In the genomic region with DNA sequence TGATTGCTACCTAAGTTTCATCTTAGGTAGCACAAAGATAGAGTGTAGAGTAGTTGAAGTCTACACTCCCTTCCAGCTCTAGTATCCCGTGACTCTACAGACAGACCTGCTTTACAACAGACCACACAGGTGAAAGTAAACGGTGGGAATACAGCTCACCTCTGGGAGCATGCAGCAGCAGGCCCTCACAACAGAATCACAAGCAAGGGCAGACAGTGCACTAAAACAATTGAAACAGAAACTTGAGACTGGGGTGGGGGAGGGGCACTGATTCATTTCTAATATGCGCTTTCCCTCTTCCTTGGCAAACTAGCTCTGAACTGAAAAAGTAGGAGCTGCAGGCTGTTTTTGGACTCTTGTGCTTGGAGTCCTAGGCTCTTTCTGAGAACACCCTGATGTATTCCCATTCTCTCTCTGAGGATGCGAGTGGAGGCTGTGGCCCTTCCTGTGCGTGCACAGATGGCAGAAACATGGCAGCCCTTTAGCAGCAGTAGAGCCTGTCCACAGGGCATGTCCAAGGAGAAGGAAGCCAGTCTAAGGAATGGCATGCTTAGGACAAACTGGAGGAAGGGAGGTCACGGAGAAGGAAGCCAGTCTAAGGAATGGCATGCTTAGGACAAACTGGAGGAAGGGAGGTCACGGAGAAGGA, we compare ENCODE assay signal across 16 mouse cellular contexts.
DNase-seq lines count a peak whose midpoint lies in the region; ATAC-seq and TF ChIP-seq lines count a peak whose summit lies in the region.
"Had no signal": no experiment of that assay in that cellular context is flagged by ENCODE, and none has a peak within 500 bp of the region (broad histone marks: within the 10 kb centered on the region; RNA-seq: fewer than 3 reads in every experiment).

No protein-coding gene starts in this region.

- peaks cover 11% of the 10 kb centered on the region; the same call in 1 of the 2 replicates for H3K9me3 ChIP-seq in hindbrain, embryonic 10.5 days
- H3K9me3 ChIP-seq in hindbrain, embryonic 11.5 days (ENCODE audit: control insufficient read depth, low read length): no peaks in the 10 kb centered on the region
- no peaks in the 10 kb centered on the region for H3K9me3 ChIP-seq in lung, postnatal 0 days (ENCODE audit: low read length)
- H3K9me3 ChIP-seq in stomach, postnatal 0 days (ENCODE audit: control insufficient read depth, low read length): no peaks in the 10 kb centered on the region

- H3K27me3 ChIP-seq in hindbrain, embryonic 10.5 days (ENCODE audit: insufficient read depth, poor library complexity, severe bottlenecking): no peaks in the 10 kb centered on the region
- no peaks in the 10 kb centered on the region for H3K27me3 ChIP-seq in hindbrain, embryonic 11.5 days (ENCODE audit: control insufficient read depth, insufficient read depth, low read length)
- no peaks in the 10 kb centered on the region for H3K27me3 ChIP-seq in lung, postnatal 0 days (replicated peaks; ENCODE audit: insufficient read depth, low read length)
- H3K27me3 ChIP-seq in stomach, postnatal 0 days (ENCODE audit: control insufficient read depth, insufficient read depth, low read length): no peaks in the 10 kb centered on the region
- H3K27me3 ChIP-seq: liver, embryonic 13.5 days; megakaryocyte, embryonic 14.5 days had no signal

- H3K9ac ChIP-seq in hindbrain, embryonic 11.5 days (ENCODE audit: low read depth, low read length): no peak overlapping the region
- H3K9ac ChIP-seq in lung, postnatal 0 days (replicated peaks; ENCODE audit: low read depth): no peak overlapping the region
- no peak overlapping the region for H3K9ac ChIP-seq in stomach, postnatal 0 days (ENCODE audit: low read length)
- H3K9ac ChIP-seq: liver, embryonic 13.5 days had no signal

- H3K4me3 ChIP-seq in hindbrain, embryonic 10.5 days: no peak overlapping the region
- H3K4me3 ChIP-seq in hindbrain, embryonic 11.5 days (ENCODE audit: low read depth, low read length): no peak overlapping the region
- no peak overlapping the region for H3K4me3 ChIP-seq in lung, postnatal 0 days (ENCODE audit: low read depth, low read length)
- no peak overlapping the region for H3K4me3 ChIP-seq in stomach, postnatal 0 days (ENCODE audit: low read depth, low read length)
- H3K4me3 ChIP-seq: layer of hippocampus, adult 2 months; liver, embryonic 13.5 days; megakaryocyte, embryonic 14.5 days had no signal

- H3K36me3 ChIP-seq in hindbrain, embryonic 10.5 days: no peaks in the 10 kb centered on the region
- H3K36me3 ChIP-seq in hindbrain, embryonic 11.5 days (ENCODE audit: control insufficient read depth, insufficient read depth, low read length): no peaks in the 10 kb centered on the region
- no peaks in the 10 kb centered on the region for H3K36me3 ChIP-seq in lung, postnatal 0 days (ENCODE audit: insufficient read depth, low read length)
- no peaks in the 10 kb centered on the region for H3K36me3 ChIP-seq in stomach, postnatal 0 days (ENCODE audit: control insufficient read depth, insufficient read depth, low read length)
- H3K36me3 ChIP-seq: liver, embryonic 13.5 days had no signal

- DNase-seq in embryo, embryonic 11 days: peak; percentile 43
- DNase-seq in embryo, embryonic 9.5 days (ENCODE audit: extremely low spot score): no peak
- peak; percentile 6 for DNase-seq in hindbrain, embryonic 10.5 days (ENCODE audit: low spot score)
- DNase-seq in hindbrain, embryonic 11.5 days (ENCODE audit: low spot score): no peak
- no peak for DNase-seq in lung, postnatal 0 days (ENCODE audit: low spot score)
- DNase-seq in lung, postnatal 25 days (ENCODE audit: low spot score): no peak
- DNase-seq in stomach, postnatal 0 days (ENCODE audit: low spot score): no peak
- DNase-seq in cerebellum, adult 9-10 months: no peak
- DNase-seq: cerebellum, adult 8-10 months; liver, embryonic 13.5 days; thymus, postnatal 25 days had no signal

- no peak for ATAC-seq in hindbrain, embryonic 11.5 days (ENCODE audit: low FRiP score)
- no peak for ATAC-seq in lung, postnatal 0 days
- no peak for ATAC-seq in stomach, postnatal 0 days (ENCODE audit: low FRiP score, low TSS enrichment)
- ATAC-seq: activated CD4-positive, CD25-positive, alpha-beta regulatory T cell, adult 4 months; forebrain, embryonic 16.5 days; hindbrain, embryonic 16.5 days had no signal

- peaks cover 6% of the 10 kb centered on the region for H3K4me1 ChIP-seq in hindbrain, embryonic 10.5 days (replicated peaks)
- no peaks in the 10 kb centered on the region for H3K4me1 ChIP-seq in hindbrain, embryonic 11.5 days (replicated peaks; ENCODE audit: control insufficient read depth, insufficient read depth, low read length)
- no peaks in the 10 kb centered on the region for H3K4me1 ChIP-seq in lung, postnatal 0 days (ENCODE audit: insufficient read depth, low read depth, low read length)
- no peaks in the 10 kb centered on the region for H3K4me1 ChIP-seq in stomach, postnatal 0 days (replicated peaks; ENCODE audit: control insufficient read depth, insufficient read depth)
- H3K4me1 ChIP-seq: liver, embryonic 13.5 days; megakaryocyte, embryonic 14.5 days had no signal

- no peak overlapping the region for H3K4me2 ChIP-seq in hindbrain, embryonic 11.5 days (replicated peaks; ENCODE audit: low read depth, low read length)
- H3K4me2 ChIP-seq in lung, postnatal 0 days (replicated peaks; ENCODE audit: low read depth, low read length): no peak overlapping the region
- H3K4me2 ChIP-seq in stomach, postnatal 0 days (replicated peaks; ENCODE audit: low read depth): no peak overlapping the region
- H3K4me2 ChIP-seq: liver, embryonic 13.5 days had no signal

- peak overlapping the region; percentile 56; the same call in 1 of the 2 replicates for H3K27ac ChIP-seq in hindbrain, embryonic 10.5 days
- no peak overlapping the region for H3K27ac ChIP-seq in hindbrain, embryonic 11.5 days (ENCODE audit: low read depth, low read length)
- peak overlapping the region; percentile 32; the same call in 1 of the 2 replicates for H3K27ac ChIP-seq in lung, postnatal 0 days (ENCODE audit: low read length)
- H3K27ac ChIP-seq in stomach, postnatal 0 days (replicated peaks): peak overlapping the region; percentile 40
- H3K27ac ChIP-seq: layer of hippocampus, adult 2 months; liver, embryonic 13.5 days had no signal

- no peak for TF ChIP-seq EP300 in lung, postnatal 0 days (IDR thresholded peaks at IDR 0.05)
- TF ChIP-seq EP300 in stomach, postnatal 0 days (optimal IDR thresholded peaks at IDR 0.05): no peak

- TF ChIP-seq CTCF in lung, postnatal 0 days (IDR thresholded peaks at IDR 0.05): no peak
- no peak for TF ChIP-seq CTCF in stomach, postnatal 0 days (IDR thresholded peaks at IDR 0.05; ENCODE audit: low read depth)

- WGBS in hindbrain, embryonic 10.5 days: 71% methylated on average over 7 of the region's 7 CpGs
- 70% methylated on average over 7 of the region's 7 CpGs for WGBS in hindbrain, embryonic 11.5 days
- WGBS in lung, postnatal 0 days: 52% methylated on average over 7 of the region's 7 CpGs
- WGBS in stomach, postnatal 0 days: 44% methylated on average over 7 of the region's 7 CpGs

Comparison
In these comparisons a context has a peak if more than half of its experiments do, and no peak if none do; other contexts are left out.
1. DNase-seq: peak in embryo, embryonic 11 days (single experiment) and hindbrain, embryonic 10.5 days (single experiment); none in embryo, embryonic 9.5 days (single experiment), hindbrain, embryonic 11.5 days (single experiment), lung, postnatal 0 days (single experiment), lung, postnatal 25 days (single experiment), stomach, postnatal 0 days (single experiment) and cerebellum, adult 9-10 months (single experiment).